Comparison of ENCODE assay signal across 19 mouse cellular contexts in the genomic region with DNA sequence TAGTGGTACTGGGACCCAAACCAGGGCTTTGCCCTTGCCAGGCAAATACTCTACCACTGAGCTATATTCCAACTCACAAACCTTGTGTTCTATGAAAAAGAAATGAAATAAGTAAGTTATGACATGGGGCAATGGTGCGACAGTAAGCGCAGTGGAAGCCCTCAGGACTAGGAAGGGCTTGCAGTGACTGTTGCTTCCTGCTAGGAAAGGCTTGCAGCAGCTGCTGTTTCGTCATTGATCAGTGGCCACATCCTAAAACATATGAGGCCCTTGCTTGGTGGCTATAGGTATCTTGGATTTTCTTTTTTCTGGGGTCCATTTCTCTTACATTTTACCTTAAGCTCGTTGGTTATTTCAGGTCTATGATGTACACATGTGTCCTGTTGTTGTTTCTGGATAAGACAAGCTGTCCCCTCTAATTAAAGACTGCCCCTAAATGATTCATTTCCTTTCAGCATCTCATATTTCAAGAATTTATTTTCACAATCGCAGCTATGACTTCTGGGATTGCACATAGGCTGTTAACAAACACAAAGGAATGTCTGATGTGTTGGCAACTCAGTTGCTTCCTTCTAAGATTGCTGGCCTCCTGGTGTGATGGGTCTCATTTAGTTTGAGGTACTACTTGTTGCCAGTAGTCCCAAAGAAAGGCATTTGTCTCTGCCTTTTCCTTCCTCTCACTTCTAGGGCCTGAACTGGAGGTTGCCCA. TPM values are rescaled to one million over a fixed set of nuclear protein-coding genes. Genes with fewer than 3 reads are reported as not detected.
A peak's percentile ranks its signal among the peaks of the same experiment; 100 is the strongest.
DNase-seq lines count a peak whose midpoint lies in the region; ATAC-seq and TF ChIP-seq lines count a peak whose summit lies in the region.
"Had no signal": no experiment of that assay in that cellular context is flagged by ENCODE, and none has a peak within 500 bp of the region (broad histone marks: within the 10 kb centered on the region; RNA-seq: fewer than 3 reads in every experiment).

No protein-coding gene starts in this region.

- H3K9me3 ChIP-seq in lung, postnatal 0 days (ENCODE audit: low read length) = no peaks in the 10 kb centered on the region
- no peaks in the 10 kb centered on the region for H3K9me3 ChIP-seq in stomach, postnatal 0 days (ENCODE audit: control insufficient read depth, low read length)
- H3K9me3 ChIP-seq: forebrain, embryonic 15.5 days; heart, embryonic 13.5 days; intestine, embryonic 15.5 days; kidney, embryonic 15.5 days; limb, embryonic 10.5 days; liver, embryonic 13.5 days; midbrain, embryonic 10.5 days had no signal

- no peaks in the 10 kb centered on the region for H3K36me3 ChIP-seq in lung, postnatal 0 days (ENCODE audit: insufficient read depth, low read length)
- H3K36me3 ChIP-seq in stomach, postnatal 0 days (ENCODE audit: control insufficient read depth, insufficient read depth, low read length) = no peaks in the 10 kb centered on the region
- H3K36me3 ChIP-seq: forebrain, embryonic 15.5 days; heart, embryonic 13.5 days; intestine, embryonic 15.5 days; kidney, embryonic 15.5 days; limb, embryonic 10.5 days; liver, embryonic 13.5 days; midbrain, embryonic 10.5 days had no signal

- 70% methylated on average over 5 of the region's 5 CpGs for WGBS in lung, postnatal 0 days
- WGBS in stomach, postnatal 0 days = 74% methylated on average over 5 of the region's 5 CpGs

- no peak overlapping the region for H3K27ac ChIP-seq in lung, postnatal 0 days (ENCODE audit: low read length)
- no peak overlapping the region for H3K27ac ChIP-seq in stomach, postnatal 0 days (replicated peaks)
- H3K27ac ChIP-seq: forebrain, embryonic 15.5 days; heart, embryonic 13.5 days; intestine, embryonic 15.5 days; kidney, embryonic 15.5 days; limb, embryonic 10.5 days; liver, embryonic 13.5 days; midbrain, embryonic 10.5 days had no signal

- no peak for TF ChIP-seq CTCF in lung, postnatal 0 days (IDR thresholded peaks at IDR 0.05)
- no peak for TF ChIP-seq CTCF in stomach, postnatal 0 days (IDR thresholded peaks at IDR 0.05; ENCODE audit: low read depth)

- no peaks in the 10 kb centered on the region for H3K4me1 ChIP-seq in lung, postnatal 0 days (ENCODE audit: insufficient read depth, low read depth, low read length)
- H3K4me1 ChIP-seq in stomach, postnatal 0 days (replicated peaks; ENCODE audit: control insufficient read depth, insufficient read depth) = no peaks in the 10 kb centered on the region
- H3K4me1 ChIP-seq: forebrain, embryonic 15.5 days; intestine, embryonic 15.5 days; kidney, embryonic 15.5 days; limb, embryonic 10.5 days; liver, embryonic 13.5 days; midbrain, embryonic 10.5 days had no signal

- ATAC-seq in lung, postnatal 0 days = peak; percentile 23; the same call in 1 of the 2 replicates
- ATAC-seq in activated CD4-positive, CD25-positive, alpha-beta regulatory T cell, adult 4 months = peak; percentile 45
- ATAC-seq in hematopoietic stem cell, adult 5-6 weeks (replicated peaks in 1 of 2; ENCODE audit: insufficient read depth in 1 of 2, low FRiP score in 2 of 2, low TSS enrichment in 1 of 2, low read depth in 1 of 2, poor library complexity in 2 of 2, severe bottlenecking in 2 of 2) = peak; percentile 53 to 82
- ATAC-seq in neutrophil, adult 5-6 weeks (ENCODE audit: extremely low read depth, insufficient number of reproducible peaks, low FRiP score, poor library complexity, severe bottlenecking) = peak; percentile 57; the same call in 1 of the 2 replicates
- no peak for ATAC-seq in stomach, postnatal 0 days (ENCODE audit: low FRiP score, low TSS enrichment)
- ATAC-seq: forebrain, embryonic 15.5 days; intestine, embryonic 15.5 days had no signal

- TF ChIP-seq EP300 in lung, postnatal 0 days (IDR thresholded peaks at IDR 0.05) = no peak; the same call in 1 of the 2 replicates
- no peak for TF ChIP-seq EP300 in stomach, postnatal 0 days (optimal IDR thresholded peaks at IDR 0.05)

- no peaks in the 10 kb centered on the region for H3K27me3 ChIP-seq in lung, postnatal 0 days (replicated peaks; ENCODE audit: insufficient read depth, low read length)
- H3K27me3 ChIP-seq in stomach, postnatal 0 days (ENCODE audit: control insufficient read depth, insufficient read depth, low read length) = no peaks in the 10 kb centered on the region
- H3K27me3 ChIP-seq: forebrain, embryonic 15.5 days; heart, embryonic 13.5 days; intestine, embryonic 15.5 days; kidney, embryonic 15.5 days; liver, embryonic 13.5 days had no signal

- peak; percentile 55 for DNase-seq in lung, postnatal 0 days (ENCODE audit: low spot score)
- no peak for DNase-seq in lung, postnatal 4 days
- DNase-seq in stomach, postnatal 0 days (ENCODE audit: low spot score) = no peak
- no peak for DNase-seq in frontal cortex, postnatal 36 days (ENCODE audit: low spot score in 2 of 2)
- no peak for DNase-seq in spleen, postnatal 14 days (ENCODE audit: low spot score in 2 of 2)
- DNase-seq: adrenal gland, postnatal 36 days; cerebellum, postnatal 14 days; liver, embryonic 13.5 days; lung, postnatal 10 days; right cerebral cortex, adult 18-20 months had no signal

- H3K4me2 ChIP-seq in lung, postnatal 0 days (replicated peaks; ENCODE audit: low read depth, low read length) = no peak overlapping the region
- no peak overlapping the region for H3K4me2 ChIP-seq in stomach, postnatal 0 days (replicated peaks; ENCODE audit: low read depth)
- H3K4me2 ChIP-seq: forebrain, embryonic 15.5 days; heart, embryonic 13.5 days; intestine, embryonic 15.5 days; kidney, embryonic 15.5 days; liver, embryonic 13.5 days had no signal

- H3K4me3 ChIP-seq in lung, postnatal 0 days (ENCODE audit: low read depth, low read length) = no peak overlapping the region
- no peak overlapping the region for H3K4me3 ChIP-seq in stomach, postnatal 0 days (ENCODE audit: low read depth, low read length)
- H3K4me3 ChIP-seq: forebrain, embryonic 15.5 days; heart, embryonic 13.5 days; intestine, embryonic 15.5 days; kidney, embryonic 15.5 days; limb, embryonic 10.5 days; liver, embryonic 13.5 days; midbrain, embryonic 10.5 days had no signal

- no peak overlapping the region for H3K9ac ChIP-seq in lung, postnatal 0 days (replicated peaks; ENCODE audit: low read depth)
- no peak overlapping the region for H3K9ac ChIP-seq in stomach, postnatal 0 days (ENCODE audit: low read length)
- H3K9ac ChIP-seq: forebrain, embryonic 15.5 days; heart, embryonic 13.5 days; intestine, embryonic 15.5 days; kidney, embryonic 15.5 days; liver, embryonic 13.5 days had no signal

RNA-seq across cellular contexts. Expression of a gene that starts 14.9 kb away (rescaled TPM):
- 106 TPM in 2 replicates for polyA plus RNA-seq in lung, postnatal 0 days (2015; fragmentation: Nextera tagmentation; extraction: Ambion mirVana)
- 100 to 1,000 TPM; 318 to 351 TPM for polyA plus RNA-seq in activated CD4-positive, CD25-positive, alpha-beta regulatory T cell, adult 4 months (2017; shearing (Covaris generic))
- 64.0 and 76.2 TPM in 2 replicates for total RNA-seq in hematopoietic stem cell, adult 5-6 weeks (2017)
- total RNA-seq in neutrophil, adult 5-6 weeks (2017) = 96.4 and 107 TPM in 2 replicates
- 416 and 426 TPM in 2 replicates for polyA plus RNA-seq in stomach, postnatal 0 days (2015; fragmentation: Nextera tagmentation; extraction: Ambion mirVana)
